Mouse (Mus musculus) brain, embryonic 14.5 days (tissue): ENCODE data around the gene Dus2.

Experiments used
- CTCF ChIP-seq: fragments of 200-500 bp; IDR thresholded peaks from 2 replicates; pipeline ENCODE4 v1.5.1; 2012; ENCODE audit warnings: inconsistent platforms, mild to moderate bottlenecking, moderate library complexity, borderline replicate concordance; ENCODE audit not compliant: insufficient read depth, insufficient read length; ENCODE audit errors: extremely low read depth
- POLR2A ChIP-seq: fragments of 200-500 bp; IDR thresholded peaks from 2 replicates; pipeline ENCODE4 v1.6.1; 2012; ENCODE audit warnings: mild to moderate bottlenecking, inconsistent platforms, borderline replicate concordance; ENCODE audit not compliant: poor library complexity, insufficient read depth, insufficient read length, severe bottlenecking; ENCODE audit errors: extremely low read depth

- TF ChIP-seq CTCF (no peak), POLR2A (no peak)
Measured at GRCm38 (mm10) chr8:105961536-105961935, 29.6 kb upstream of the Dus2 start.
